Mouse (Mus musculus) c-Kit-negative CD71-positive TER-119-positive erythroid progenitor cells, embryonic 14.5 days (primary cell): ENCODE data around the gene Adck2.

Experiments
- DNase-seq: peaks from one replicate; pipeline ENCODE4 v3.0.0-alpha.2; 2013; ENCODE audit warnings: low read depth, low spot score

The Adck2 gene

GRCm38 (mm10) chr6:39557723-39558261 lies 15.9 kb upstream of the Adck2 start, which contains the start of gene Dennd2a:
TSS of gene Dennd2a (minus strand) at chr6:39557867.
- no peak for DNase-seq

- DNase-seq, result no peak
Observed at GRCm38 (mm10) chr6:39559276-39559939, 14.3 kb upstream of the Adck2 start.

- DNase-seq, result peak; percentile 63
Observed at GRCm38 (mm10) chr6:39562166-39563015, 11.3 kb upstream of the Adck2 start.

GRCm38 (mm10) chr6:39567528-39567927 lies 6.1 kb upstream of the Adck2 start:
- no peak for DNase-seq

- DNase-seq, result no peak
Observed at GRCm38 (mm10) chr6:39570426-39570825, 3.2 kb upstream of the Adck2 start.

- no peak for DNase-seq
Observed at GRCm38 (mm10) chr6:39574555-39574869, 839 bp downstream of the Adck2 start.

GRCm38 (mm10) chr6:39574951-39575350 lies 1.3 kb downstream of the Adck2 start:
- no peak for DNase-seq

- DNase-seq, result no peak
Observed at GRCm38 (mm10) chr6:39579552-39579951, 5.9 kb downstream of the Adck2 start.

GRCm38 (mm10) chr6:39580558-39580957 lies 6.9 kb downstream of the Adck2 start:
- DNase-seq, result no peak

- no peak for DNase-seq
Observed at GRCm38 (mm10) chr6:39581087-39581784, 7.6 kb downstream of the Adck2 start.

- DNase-seq, result no peak
Observed at GRCm38 (mm10) chr6:39585517-39585916, 11.8 kb downstream of the Adck2 start, which contains the start of gene Gm42420. TSS of gene Gm42420 (plus strand) at chr6:39585753.

- no peak for DNase-seq
Observed at GRCm38 (mm10) chr6:39591481-39591880, 17.8 kb downstream of the Adck2 start.

- peak; percentile 85 for DNase-seq
Observed at GRCm38 (mm10) chr6:39592401-39593214, 18.9 kb downstream of the Adck2 start, which contains the start of gene Ndufb2. TSS of gene Ndufb2 (plus strand) at chr6:39592574.

- DNase-seq, result no peak
Observed at GRCm38 (mm10) chr6:39600851-39601250, 27.2 kb downstream of the Adck2 start.

- no peak for DNase-seq
Observed at GRCm38 (mm10) chr6:39601828-39602227, 28.2 kb downstream of the Adck2 start.

- DNase-seq, result no peak
Observed at GRCm38 (mm10) chr6:39604565-39604964, 30.9 kb downstream of the Adck2 start.

GRCm38 (mm10) chr6:39606056-39606455 lies 32.4 kb downstream of the Adck2 start:
- no peak for DNase-seq

GRCm38 (mm10) chr6:39606862-39607261 lies 33.2 kb downstream of the Adck2 start:
- no peak for DNase-seq

GRCm38 (mm10) chr6:39607365-39607764 lies 33.7 kb downstream of the Adck2 start:
- DNase-seq, result no peak

- DNase-seq, result no peak
Observed at GRCm38 (mm10) chr6:39610207-39610606, 36.5 kb downstream of the Adck2 start.

GRCm38 (mm10) chr6:39611296-39611695 lies 37.6 kb downstream of the Adck2 start:
- no peak for DNase-seq
